Mouse (Mus musculus) limb, embryonic 11.5 days (tissue): ENCODE results near the gene Fabp3. TPM values are rescaled to one million over a fixed set of nuclear protein-coding genes. Genes with fewer than 3 reads are reported as not detected.
A peak's percentile ranks its signal among the peaks of the same experiment; 100 is the strongest.

Experiments used
- ATAC-seq: fragments of 200-750 bp; cut with Nextera tagmentation; 2 replicates; pipeline ENCODE4 v1.8.0; 2017; ENCODE audit warnings: low read depth; ENCODE audit not compliant: insufficient number of reproducible peaks, low FRiP score, low TSS enrichment
- DNase-seq: peaks from one replicate; pipeline ENCODE4 v3.0.0-alpha.2; 2015; ENCODE audit warnings: low spot score
- H3K27ac ChIP-seq: fragments of 300-500 bp; sonication (generic); replicated peaks from 2 replicates; pipeline ENCODE4 v1.5.1; 2014; ENCODE audit warnings: low read depth, mild to moderate bottlenecking, low read length
- H3K27me3 ChIP-seq: fragments of 300-500 bp; sonication (generic); 2 replicates; pipeline ENCODE4 v1.6.1; 2014; ENCODE audit warnings: mild to moderate bottlenecking, low read length, mixed read lengths; ENCODE audit not compliant: control insufficient read depth, insufficient read depth
- H3K36me3 ChIP-seq: fragments of 300-500 bp; sonication (generic); 2 replicates; pipeline ENCODE4 v1.6.1; 2014; ENCODE audit warnings: mild to moderate bottlenecking, low read length, moderate library complexity, mixed read lengths; ENCODE audit not compliant: control insufficient read depth, insufficient read depth
- H3K4me1 ChIP-seq: fragments of 300-500 bp; sonication (generic); 2 replicates; pipeline ENCODE4 v1.6.1; 2014; ENCODE audit warnings: low read length, mixed read lengths; ENCODE audit not compliant: control insufficient read depth, insufficient read depth
- H3K4me2 ChIP-seq: fragments of 300-500 bp; sonication (generic); 2 replicates; pipeline ENCODE4 v1.6.1; 2014; ENCODE audit warnings: low read depth, mild to moderate bottlenecking, moderate library complexity; ENCODE audit not compliant: severe bottlenecking
- H3K4me3 ChIP-seq: fragments of 300-500 bp; sonication (generic); 2 replicates; pipeline ENCODE4 v1.5.1; 2014; ENCODE audit warnings: low read depth, low read length
- H3K9ac ChIP-seq: fragments of 300-500 bp; sonication (generic); 2 replicates; pipeline ENCODE4 v1.6.1; 2014; ENCODE audit warnings: mild to moderate bottlenecking, low read length
- H3K9me3 ChIP-seq: fragments of 300-500 bp; sonication (generic); 2 replicates; pipeline ENCODE4 v1.6.1; 2016; ENCODE audit warnings: low read length; ENCODE audit not compliant: control insufficient read depth
- WGBS: fragments of 180-500 bp; shearing (Covaris S2); extraction: QIAGEN DNeasy Blood & Tissue Kit; methylation state at CpG from one replicate; pipeline ENCODE4 v1.1.7; 2014; 5-methylcytosine and 5-hydroxymethylcytosine counted together
- polyA plus RNA-seq: library from polyadenylated mRNA; unstranded; fragments of >200 nt; fragmentation: Nextera tagmentation; extraction: Ambion mirVana; gene quantifications from 2 replicates; pipeline ENCODE4 v1.2.1, GENCODE M21; 2014

The Fabp3 gene
- polyA plus RNA-seq, 1 experiment from 2014 or later: 5.1 TPM

DNA sequence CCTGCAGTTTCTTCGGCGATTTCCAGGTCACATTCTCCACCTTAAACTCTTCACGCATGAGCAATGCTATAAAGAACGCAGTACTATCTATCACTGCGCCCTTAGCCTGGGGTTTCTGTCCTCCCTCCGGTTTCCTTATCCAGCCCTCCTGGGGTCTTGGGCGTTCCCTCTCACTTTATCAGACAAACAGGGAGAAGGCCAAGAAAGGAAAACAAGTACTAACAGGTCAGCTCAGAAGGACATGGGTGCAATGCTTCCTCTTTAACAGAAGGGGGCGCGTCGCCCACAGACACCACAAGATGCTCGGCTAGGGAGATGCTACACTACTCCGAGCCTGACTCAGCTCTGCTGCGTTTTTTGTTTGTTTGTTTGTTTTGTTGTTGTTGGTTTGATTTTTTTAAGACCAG lies 11.3 kb upstream of the Fabp3 start:
- Histone ChIP-seq H3K9ac (no peak overlapping the region), H3K27ac (no peak overlapping the region), H3K36me3 (no peaks in the 10 kb centered on the region), H3K4me1 (no peaks in the 10 kb centered on the region), H3K4me3 (no peak overlapping the region), H3K4me2 (no peak overlapping the region), H3K9me3 (no peaks in the 10 kb centered on the region), H3K27me3 (no peaks in the 10 kb centered on the region)
- WGBS: 30% methylated on average over 13 of the region's 13 CpGs
- DNase-seq (peak; percentile 57), ATAC-seq (no peak)

- H3K4me1 ChIP-seq: no peaks in the 10 kb centered on the region
- H3K9me3 ChIP-seq: no peaks in the 10 kb centered on the region
- no peaks in the 10 kb centered on the region for H3K27me3 ChIP-seq
- H3K4me2 ChIP-seq: no peak overlapping the region
- no peak overlapping the region for H3K27ac ChIP-seq
- no peak overlapping the region for H3K4me3 ChIP-seq
- 73% methylated on average over 11 of the region's 11 CpGs for WGBS
- no peak for DNase-seq
- ATAC-seq: no peak
- H3K36me3 ChIP-seq: no peaks in the 10 kb centered on the region
- H3K9ac ChIP-seq: no peak overlapping the region
Measured at GRCm38 (mm10) chr4:130298877-130299628, 9.3 kb upstream of the Fabp3 start.

DNA sequence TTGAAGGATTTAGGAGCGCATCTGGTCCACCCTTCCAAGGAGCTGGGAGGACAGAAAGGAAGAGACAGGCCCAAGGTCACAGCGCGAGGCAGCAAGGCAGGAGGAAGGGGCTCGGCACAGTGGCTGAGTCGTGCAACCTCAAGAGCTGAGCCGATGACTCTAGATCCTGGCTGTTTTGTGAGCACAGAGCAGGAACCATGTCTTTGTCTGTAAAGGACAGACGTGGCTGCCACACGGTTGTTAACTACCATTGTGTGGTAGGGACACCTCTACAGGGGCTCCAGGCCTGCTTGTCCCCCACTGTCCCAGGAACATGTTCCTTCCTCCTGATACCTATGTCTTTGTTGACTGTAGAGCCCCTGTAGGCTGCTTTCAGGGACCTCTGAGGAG lies 8.8 kb upstream of the Fabp3 start:
- no peak overlapping the region for H3K27ac ChIP-seq
- H3K4me3 ChIP-seq: no peak overlapping the region
- H3K9me3 ChIP-seq: no peaks in the 10 kb centered on the region
- H3K27me3 ChIP-seq: no peaks in the 10 kb centered on the region
- WGBS: 74% methylated on average over 8 of the region's 8 CpGs
- H3K9ac ChIP-seq: no peak overlapping the region
- DNase-seq: no peak
- no peaks in the 10 kb centered on the region for H3K4me1 ChIP-seq
- no peak overlapping the region for H3K4me2 ChIP-seq
- no peak for ATAC-seq
- H3K36me3 ChIP-seq: no peaks in the 10 kb centered on the region

DNA sequence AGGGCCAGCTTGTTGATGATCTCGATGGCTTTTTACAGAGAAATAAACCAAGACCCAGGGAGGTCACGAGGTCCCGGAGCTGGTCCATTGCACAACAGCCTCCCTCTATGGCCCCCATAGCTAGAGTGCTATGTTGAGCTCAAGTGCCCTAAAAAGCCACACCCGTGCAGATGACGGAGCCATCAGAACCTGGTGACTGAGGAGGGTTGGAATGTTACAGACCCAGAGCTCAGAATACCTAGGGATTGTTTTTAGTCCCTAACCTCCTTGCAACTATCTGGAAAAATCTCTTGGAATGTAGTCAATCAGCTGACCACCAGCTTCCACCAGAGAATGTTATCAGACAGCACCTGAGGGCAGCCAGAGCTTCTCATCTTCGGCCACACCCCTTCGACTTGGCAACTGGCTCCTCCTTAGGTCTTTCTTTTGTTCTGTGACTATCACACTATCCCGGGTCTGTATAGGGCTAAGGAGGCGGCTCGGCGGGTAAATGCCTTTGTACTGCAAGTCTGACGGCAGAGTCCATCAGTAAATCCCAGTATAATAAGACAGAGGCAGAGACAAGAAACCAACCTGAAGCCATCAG lies 6.0 kb upstream of the Fabp3 start:
- H3K9ac ChIP-seq: no peak overlapping the region
- no peaks in the 10 kb centered on the region for H3K9me3 ChIP-seq
- peaks cover 8% of the 10 kb centered on the region for H3K27me3 ChIP-seq
- H3K36me3 ChIP-seq: no peaks in the 10 kb centered on the region
- ATAC-seq (no peak), DNase-seq (no peak)
- H3K4me2 ChIP-seq: no peak overlapping the region
- H3K27ac ChIP-seq: no peak overlapping the region
- no peaks in the 10 kb centered on the region for H3K4me1 ChIP-seq
- H3K4me3 ChIP-seq: no peak overlapping the region
- 67% methylated on average over 12 of the region's 12 CpGs for WGBS

DNA sequence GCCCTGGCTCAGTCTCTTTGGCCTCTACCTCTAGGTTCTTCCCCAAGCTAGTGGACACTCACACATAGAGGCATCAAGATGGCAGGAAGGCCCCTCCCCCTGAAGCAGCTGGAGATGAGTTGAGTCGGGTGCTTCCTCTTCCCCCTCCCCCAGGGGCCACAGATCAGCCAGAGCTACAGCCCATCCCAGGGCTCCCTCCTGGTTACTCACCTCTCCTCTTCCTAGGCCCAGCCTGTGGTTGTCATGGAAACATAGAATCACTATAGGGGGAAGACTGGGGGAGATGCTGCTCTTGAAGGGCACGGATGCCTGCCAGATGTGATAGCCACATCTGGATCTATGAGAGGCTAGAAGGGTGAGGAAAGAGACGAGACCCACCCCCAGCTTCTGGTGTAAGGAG lies 3.6 kb upstream of the Fabp3 start:
- ATAC-seq: no peak
- Histone ChIP-seq H3K27me3 (peaks cover 31% of the 10 kb centered on the region), H3K4me1 (peaks cover 14% of the 10 kb centered on the region; the same call in 1 of the 2 replicates), H3K27ac (no peak overlapping the region), H3K4me3 (no peak overlapping the region), H3K9me3 (no peaks in the 10 kb centered on the region), H3K9ac (no peak overlapping the region), H3K36me3 (no peaks in the 10 kb centered on the region), H3K4me2 (no peak overlapping the region)
- DNase-seq: no peak
- WGBS: 17% methylated on average over 3 of the region's 3 CpGs

GRCm38 (mm10) chr4:130306796-130307630 lies 1.4 kb upstream of the Fabp3 start:
- no peaks in the 10 kb centered on the region for H3K36me3 ChIP-seq
- DNase-seq (no peak), ATAC-seq (no peak)
- H3K9me3 ChIP-seq: no peaks in the 10 kb centered on the region
- no peak overlapping the region for H3K4me2 ChIP-seq
- peaks cover 36% of the 10 kb centered on the region for H3K27me3 ChIP-seq
- no peak overlapping the region for H3K27ac ChIP-seq
- no peak overlapping the region for H3K9ac ChIP-seq
- H3K4me1 ChIP-seq: peaks cover 14% of the 10 kb centered on the region; the same call in 1 of the 2 replicates
- no peak overlapping the region for H3K4me3 ChIP-seq
- WGBS: 76% methylated on average over 10 of the region's 10 CpGs

GRCm38 (mm10) chr4:130307851-130308230 lies 554 bp upstream of the Fabp3 start:
- peaks cover 14% of the 10 kb centered on the region; the same call in 1 of the 2 replicates for H3K4me1 ChIP-seq
- no peaks in the 10 kb centered on the region for H3K9me3 ChIP-seq
- ATAC-seq (no peak), DNase-seq (peak; percentile 76)
- H3K4me2 ChIP-seq: peak overlapping the region; percentile 88
- H3K4me3 ChIP-seq: peak overlapping the region; percentile 40
- peaks cover 36% of the 10 kb centered on the region for H3K27me3 ChIP-seq
- H3K9ac ChIP-seq: no peak overlapping the region; the same call in 1 of the 2 replicates
- WGBS: under 1% methylated on average over 23 of the region's 23 CpGs
- no peaks in the 10 kb centered on the region for H3K36me3 ChIP-seq
- H3K27ac ChIP-seq: no peak overlapping the region

GRCm38 (mm10) chr4:130309254-130309653 lies 859 bp downstream of the Fabp3 start:
- Histone ChIP-seq H3K4me2 (peak overlapping the region; percentile 88), H3K4me3 (peak overlapping the region; percentile 40; the same call in 1 of the 2 replicates), H3K36me3 (no peaks in the 10 kb centered on the region), H3K4me1 (peaks cover 14% of the 10 kb centered on the region; the same call in 1 of the 2 replicates), H3K27ac (no peak overlapping the region), H3K27me3 (peaks cover 36% of the 10 kb centered on the region), H3K9ac (no peak overlapping the region), H3K9me3 (no peaks in the 10 kb centered on the region)
- ATAC-seq (no peak), DNase-seq (no peak)
- 35% methylated on average over 8 of the region's 8 CpGs for WGBS
